Mouse (Mus musculus) embryonic facial prominence, embryonic 14.5 days (tissue): ENCODE data around the gene Ncl. TPM values are rescaled to one million over a fixed set of nuclear protein-coding genes. Genes with fewer than 3 reads are reported as not detected.

Source experiments
- ATAC-seq: fragments of 200-750 bp; cut with Nextera tagmentation; 2 replicates; pipeline ENCODE4 v1.8.0; 2017; ENCODE audit warnings: low read depth, moderate number of reproducible peaks, moderate TSS enrichment
- DNase-seq: peaks from one replicate; pipeline ENCODE4 v3.0.0-alpha.2; 2015; ENCODE audit warnings: low spot score
- H3K27ac ChIP-seq: fragments of 300-500 bp; sonication (generic); replicated peaks from 2 replicates; pipeline ENCODE4 v1.5.1; 2014; ENCODE audit warnings: low read depth, mild to moderate bottlenecking, low read length, moderate library complexity
- H3K27me3 ChIP-seq: fragments of 300-500 bp; sonication (generic); replicated peaks from 2 replicates; pipeline ENCODE4 v1.6.1; 2014; ENCODE audit warnings: low read length; ENCODE audit not compliant: control insufficient read depth, insufficient read depth
- H3K36me3 ChIP-seq: fragments of 300-500 bp; sonication (generic); 2 replicates; pipeline ENCODE4 v1.6.1; 2014; ENCODE audit warnings: low read length, mixed read lengths; ENCODE audit not compliant: control insufficient read depth, insufficient read depth
- H3K4me1 ChIP-seq: fragments of 300-500 bp; sonication (generic); 2 replicates; pipeline ENCODE4 v1.6.1; 2014; ENCODE audit warnings: antibody characterized with exemption, low read length; ENCODE audit not compliant: control insufficient read depth, insufficient read depth
- H3K4me2 ChIP-seq: fragments of 300-500 bp; sonication (generic); 2 replicates; pipeline ENCODE4 v1.6.1; 2014; ENCODE audit warnings: low read depth, mild to moderate bottlenecking, low read length, moderate library complexity, mixed read lengths
- H3K4me3 ChIP-seq: fragments of 300-500 bp; sonication (generic); 2 replicates; pipeline ENCODE4 v1.5.1; 2014; ENCODE audit warnings: low read depth, mild to moderate bottlenecking, low read length
- H3K9ac ChIP-seq: fragments of 300-500 bp; sonication (generic); 2 replicates; pipeline ENCODE4 v1.6.1; 2014; ENCODE audit warnings: low read depth, mild to moderate bottlenecking, low read length, moderate library complexity, mixed read lengths
- H3K9me3 ChIP-seq: fragments of 300-500 bp; sonication (generic); 2 replicates; pipeline ENCODE4 v1.6.1; 2016; ENCODE audit warnings: low read length; ENCODE audit not compliant: control insufficient read depth
- WGBS: fragments of 180-500 bp; shearing (Covaris S2); extraction: QIAGEN DNeasy Blood & Tissue Kit; methylation state at CpG from one replicate; pipeline ENCODE4 v1.1.7; 2014; 5-methylcytosine and 5-hydroxymethylcytosine counted together
- polyA plus RNA-seq: library from polyadenylated mRNA; unstranded; fragments of >200 nt; fragmentation: Nextera tagmentation; extraction: Ambion mirVana; gene quantifications from 2 replicates; pipeline ENCODE4 v1.2.1, GENCODE M21; 2014

Gene Ncl
- polyA plus RNA-seq, 1 experiment from 2014 or later: 285 TPM

GRCm38 (mm10) chr1:86376354-86376753 is 17.2 kb upstream of the Ncl start:
- H3K27ac ChIP-seq: no peak overlapping the region
- peaks cover 9% of the 10 kb centered on the region; the same call in 1 of the 2 replicates for H3K4me1 ChIP-seq
- H3K9me3 ChIP-seq: no peaks in the 10 kb centered on the region
- H3K27me3 ChIP-seq: no peaks in the 10 kb centered on the region
- no peak overlapping the region for H3K4me2 ChIP-seq
- ATAC-seq (no peak), DNase-seq (no peak)
- H3K4me3 ChIP-seq: no peak overlapping the region
- 80% methylated on average over 5 of the region's 5 CpGs for WGBS
- H3K9ac ChIP-seq: no peak overlapping the region
- H3K36me3 ChIP-seq: no peaks in the 10 kb centered on the region

GRCm38 (mm10) chr1:86371997-86372396 is 12.8 kb upstream of the Ncl start:
- ATAC-seq (peak; percentile 47; the same call in 1 of the 2 replicates), DNase-seq (peak; percentile 44)
- Histone ChIP-seq H3K4me3 (no peak overlapping the region), H3K36me3 (no peaks in the 10 kb centered on the region), H3K27ac (no peak overlapping the region), H3K4me1 (no peaks in the 10 kb centered on the region), H3K9me3 (0 out of 2 replicates have a peak, but pooled peaks cover 3% of the 10 kb centered on the region), H3K4me2 (no peak overlapping the region), H3K9ac (no peak overlapping the region), H3K27me3 (no peaks in the 10 kb centered on the region)
- 48% methylated on average over 10 of the region's 10 CpGs for WGBS

GRCm38 (mm10) chr1:86368086-86368485 is 8.9 kb upstream of the Ncl start:
- Histone ChIP-seq H3K27me3 (no peaks in the 10 kb centered on the region), H3K4me3 (no peak overlapping the region), H3K36me3 (no peaks in the 10 kb centered on the region), H3K27ac (no peak overlapping the region), H3K4me1 (no peaks in the 10 kb centered on the region), H3K4me2 (no peak overlapping the region), H3K9me3 (0 out of 2 replicates have a peak, but pooled peaks cover 3% of the 10 kb centered on the region), H3K9ac (no peak overlapping the region)
- DNase-seq (no peak), ATAC-seq (no peak)
- 71% methylated on average over 4 of the region's 4 CpGs for WGBS

GRCm38 (mm10) chr1:86363671-86364070 is 4.5 kb upstream of the Ncl start:
- no peak for ATAC-seq
- H3K36me3 ChIP-seq: no peaks in the 10 kb centered on the region
- no peak overlapping the region for H3K4me2 ChIP-seq
- WGBS: 18% methylated on average over 6 of the region's 6 CpGs
- 0 out of 2 replicates have a peak, but pooled peaks cover 8% of the 10 kb centered on the region for H3K4me1 ChIP-seq
- no peak overlapping the region for H3K9ac ChIP-seq
- H3K27me3 ChIP-seq: no peaks in the 10 kb centered on the region
- H3K4me3 ChIP-seq: no peak overlapping the region
- H3K27ac ChIP-seq: no peak overlapping the region
- peak; percentile 43 for DNase-seq
- no peaks in the 10 kb centered on the region for H3K9me3 ChIP-seq

- WGBS: 83% methylated on average over 4 of the region's 4 CpGs
- no peak overlapping the region for H3K27ac ChIP-seq
- no peaks in the 10 kb centered on the region for H3K9me3 ChIP-seq
These were observed 2.8 kb upstream of the Ncl start for GRCm38 (mm10) chr1:86361852-86362615.

GRCm38 (mm10) chr1:86360441-86360840 is 1.2 kb upstream of the Ncl start:
- WGBS: 22% methylated on average over 12 of the region's 12 CpGs
- Histone ChIP-seq H3K4me3 (peak overlapping the region; percentile 86), H3K36me3 (peaks cover 23% of the 10 kb centered on the region), H3K9me3 (no peaks in the 10 kb centered on the region), H3K4me1 (0 out of 2 replicates have a peak, but pooled peaks cover 12% of the 10 kb centered on the region), H3K9ac (peak overlapping the region; percentile 87), H3K4me2 (peak overlapping the region; percentile 73), H3K27ac (no peak overlapping the region), H3K27me3 (no peaks in the 10 kb centered on the region)
- no peak for DNase-seq
- ATAC-seq: no peak

More at GRCm38 (mm10) chr1:86361852-86362615, 2.8 kb upstream of the Ncl start:
- peaks cover 7% of the 10 kb centered on the region for H3K36me3 ChIP-seq
- 0 out of 2 replicates have a peak, but pooled peaks cover 12% of the 10 kb centered on the region for H3K4me1 ChIP-seq
- ATAC-seq (no peak), DNase-seq (no peak)
- H3K9ac ChIP-seq: no peak overlapping the region
- no peaks in the 10 kb centered on the region for H3K27me3 ChIP-seq
- H3K4me3 ChIP-seq: no peak overlapping the region
- H3K4me2 ChIP-seq: no peak overlapping the region

- no peak for DNase-seq
- H3K4me3 ChIP-seq: peak overlapping the region; percentile 86
- peaks cover 29% of the 10 kb centered on the region for H3K36me3 ChIP-seq
- WGBS: 1% methylated on average over 26 of the region's 26 CpGs
- peak overlapping the region; percentile 99 for H3K27ac ChIP-seq
- 0 out of 2 replicates have a peak, but pooled peaks cover 12% of the 10 kb centered on the region for H3K4me1 ChIP-seq
- H3K9me3 ChIP-seq: no peaks in the 10 kb centered on the region
- peak overlapping the region; percentile 73 for H3K4me2 ChIP-seq
- H3K9ac ChIP-seq: peak overlapping the region; percentile 87
- H3K27me3 ChIP-seq: no peaks in the 10 kb centered on the region
- ATAC-seq: 0 out of 2 replicates have a peak, but pooled peaks have one; percentile 3
These were observed 589 bp upstream of the Ncl start for GRCm38 (mm10) chr1:86359798-86360179.

GRCm38 (mm10) chr1:86358229-86358905 is 833 bp downstream of the Ncl start:
- DNase-seq (no peak), ATAC-seq (no peak; the same call in 1 of the 2 replicates)
- no peaks in the 10 kb centered on the region for H3K9me3 ChIP-seq
- peak overlapping the region; percentile 97 for H3K9ac ChIP-seq
- H3K4me2 ChIP-seq: peak overlapping the region; percentile 85
- H3K27me3 ChIP-seq: no peaks in the 10 kb centered on the region
- under 1% methylated on average over 25 of the region's 41 CpGs for WGBS
- H3K4me3 ChIP-seq: peak overlapping the region; percentile 86
- 0 out of 2 replicates have a peak, but pooled peaks cover 12% of the 10 kb centered on the region for H3K4me1 ChIP-seq
- peaks cover 44% of the 10 kb centered on the region for H3K36me3 ChIP-seq
- H3K27ac ChIP-seq: peak overlapping the region; percentile 99
